Mouse (Mus musculus) c-Kit-positive CD71-negative TER-119-negative erythroid progenitor cells, embryonic 14.5 days (primary cell): Measurements from ENCODE around the gene Map3k7.
A peak's percentile ranks its signal among the peaks of the same experiment; 100 is the strongest.
"Not testable (repeated sequence)": the region's sequence is repeated elsewhere in the genome, so short reads cannot be mapped to it uniquely, and the experiment has no call there.

ENCODE experiments used
- DNase-seq: peaks from one replicate; pipeline ENCODE4 v3.0.0-alpha.2; 2013; ENCODE audit warnings: low read depth

The Map3k7 gene

GRCm38 (mm10) chr4:31993386-31993785 lies 29.5 kb downstream of the Map3k7 start:
- no peak for DNase-seq

DNA sequence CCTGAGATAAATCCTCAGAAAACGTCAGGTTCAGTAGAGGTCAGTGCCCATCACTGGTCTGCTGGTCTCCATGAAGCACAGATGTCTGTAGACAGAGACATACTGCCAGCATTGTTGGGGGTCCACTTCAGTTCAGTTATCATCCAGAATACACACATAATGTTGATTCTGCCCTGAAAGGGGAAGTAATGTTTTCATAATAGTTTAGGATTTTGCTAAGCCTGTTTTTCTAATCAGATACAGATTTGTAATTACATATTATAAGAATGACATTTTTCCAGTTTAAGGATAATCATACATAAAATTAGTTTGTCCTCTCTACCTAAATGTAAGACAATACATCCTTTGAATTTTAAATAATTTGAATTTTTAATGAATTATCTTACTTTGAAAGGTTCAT lies 30.0 kb downstream of the Map3k7 start:
- no peak for DNase-seq

DNA sequence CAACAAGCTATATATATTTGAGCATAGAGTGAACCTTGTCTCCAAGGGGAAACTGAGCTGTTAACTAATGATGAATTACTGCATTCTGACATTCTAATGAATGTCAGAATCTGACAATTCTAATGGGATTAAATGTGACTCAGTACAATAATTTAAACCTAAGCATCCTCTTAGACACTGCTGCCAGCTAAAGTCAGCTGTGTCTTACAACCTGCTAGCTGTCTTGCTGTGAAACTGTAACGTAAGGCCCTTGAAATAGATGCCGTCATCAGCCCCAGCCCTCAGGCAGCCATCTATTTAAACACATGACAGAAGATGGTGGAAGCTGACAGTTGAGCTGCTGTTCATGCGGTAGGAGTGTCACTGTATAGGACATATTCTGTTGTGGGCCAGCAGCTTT lies 37.6 kb downstream of the Map3k7 start:
- DNase-seq: no peak

DNA sequence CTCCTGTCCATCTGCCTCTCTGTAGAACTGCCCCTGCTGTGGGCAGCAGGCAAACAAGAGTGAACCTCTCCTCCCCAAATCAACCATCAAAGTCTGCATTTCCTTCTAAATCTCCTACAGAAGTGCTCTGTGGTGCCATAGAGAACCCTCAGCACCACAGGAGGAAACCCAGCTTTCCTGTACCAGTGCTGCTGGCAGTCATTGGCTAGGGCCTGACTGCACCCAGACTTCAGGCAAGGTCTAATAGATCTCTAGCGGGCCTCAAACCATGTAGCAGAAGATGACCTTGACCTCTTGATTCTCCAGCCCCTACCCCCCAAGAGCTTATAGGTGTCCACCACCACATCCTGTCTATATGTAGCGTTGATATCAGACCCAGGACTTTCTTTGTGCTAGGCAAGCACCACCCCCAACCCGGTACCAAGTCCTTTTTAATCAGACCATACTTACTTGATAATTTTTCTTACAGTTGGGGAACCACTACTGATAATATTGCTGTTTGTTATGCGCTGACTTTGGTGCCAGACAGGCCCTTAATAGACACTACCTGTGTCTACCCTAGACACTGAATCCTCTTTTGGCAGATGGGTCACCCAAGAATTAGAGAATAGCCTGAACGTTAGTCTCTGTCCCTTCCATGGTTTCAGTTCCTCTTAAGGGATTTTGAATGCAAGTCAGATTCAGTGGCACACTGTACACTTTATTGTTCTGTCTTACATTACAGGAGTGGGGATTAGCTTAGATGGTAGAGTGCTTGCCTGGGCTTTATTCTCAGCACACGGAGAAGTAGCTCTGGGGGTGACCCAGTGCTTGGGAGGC lies 41.1 kb downstream of the Map3k7 start:
- no peak for DNase-seq

DNA sequence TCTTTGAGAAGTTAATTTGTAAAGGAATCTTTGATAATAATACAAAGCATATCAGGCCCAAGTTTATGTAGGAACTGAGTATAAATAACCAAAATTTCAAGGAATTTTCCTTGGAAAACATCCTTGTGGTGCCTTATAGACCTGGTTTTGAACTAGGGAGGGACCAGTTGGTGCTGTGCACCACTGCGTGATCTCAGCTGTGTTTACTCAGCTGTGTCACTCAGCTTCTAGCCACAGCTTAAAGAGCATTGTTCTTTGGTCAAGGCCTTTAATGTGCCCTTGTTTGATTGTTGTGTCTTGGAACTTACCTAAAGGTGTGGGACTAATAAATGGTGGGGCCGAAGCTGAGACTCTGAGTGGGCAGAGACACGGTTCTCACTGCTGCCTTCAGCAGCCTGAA lies 43.3 kb downstream of the Map3k7 start:
- no peak for DNase-seq

GRCm38 (mm10) chr4:32008095-32008494 lies 44.2 kb downstream of the Map3k7 start:
- no peak for DNase-seq

- no peak for DNase-seq
Measured at GRCm38 (mm10) chr4:32010808-32011207, 46.9 kb downstream of the Map3k7 start.

- no peak for DNase-seq
Measured at GRCm38 (mm10) chr4:32011218-32011973, 47.5 kb downstream of the Map3k7 start.

GRCm38 (mm10) chr4:32021131-32021530 lies 57.2 kb downstream of the Map3k7 start:
- DNase-seq: no peak

GRCm38 (mm10) chr4:32022321-32022720 lies 58.4 kb downstream of the Map3k7 start:
- DNase-seq: no peak

DNA sequence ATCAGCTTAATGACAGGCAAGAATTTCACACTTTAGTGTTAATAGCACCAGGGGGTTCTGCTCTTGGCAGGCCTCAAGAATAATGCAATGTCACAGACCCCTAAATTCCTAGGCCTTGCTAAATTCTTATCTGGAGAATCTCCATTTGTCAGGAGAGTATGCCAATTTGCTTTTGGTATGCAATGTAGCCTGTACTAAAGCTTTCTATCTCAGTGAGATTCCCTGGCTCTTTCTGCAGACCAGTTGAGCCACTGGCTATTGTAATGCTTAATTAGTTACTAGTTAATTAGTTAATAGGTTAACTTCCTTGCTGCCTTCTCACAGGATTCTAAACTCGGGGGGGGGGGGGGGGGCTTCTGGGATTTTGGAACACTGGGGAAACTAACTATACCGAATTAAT lies 60.3 kb downstream of the Map3k7 start:
- DNase-seq: not testable (repeated sequence)

DNA sequence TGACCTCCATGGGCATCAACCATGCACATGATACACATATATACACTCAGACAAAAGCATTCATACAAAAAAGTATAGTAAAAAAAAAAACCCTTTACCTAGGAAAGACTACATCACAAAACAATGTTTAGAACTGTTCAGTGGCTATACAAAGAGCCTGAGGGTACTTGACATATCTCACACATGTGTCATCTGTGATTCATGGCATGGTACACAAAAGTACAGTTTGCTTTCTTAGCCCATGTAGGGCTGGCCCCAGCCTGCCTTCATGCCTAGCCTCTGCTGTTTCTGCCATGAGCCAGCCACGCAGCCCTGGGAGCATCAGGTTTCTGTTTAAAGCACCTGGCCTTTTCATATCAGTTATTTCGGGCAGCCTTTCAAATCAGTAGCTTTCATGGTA lies 61.2 kb downstream of the Map3k7 start:
- DNase-seq: no peak

GRCm38 (mm10) chr4:32027094-32027493 lies 63.2 kb downstream of the Map3k7 start:
- DNase-seq: no peak

- no peak for DNase-seq
Measured at GRCm38 (mm10) chr4:32037267-32037666, 73.4 kb downstream of the Map3k7 start.

GRCm38 (mm10) chr4:32041741-32042452 lies 78.0 kb downstream of the Map3k7 start:
- no peak for DNase-seq

DNA sequence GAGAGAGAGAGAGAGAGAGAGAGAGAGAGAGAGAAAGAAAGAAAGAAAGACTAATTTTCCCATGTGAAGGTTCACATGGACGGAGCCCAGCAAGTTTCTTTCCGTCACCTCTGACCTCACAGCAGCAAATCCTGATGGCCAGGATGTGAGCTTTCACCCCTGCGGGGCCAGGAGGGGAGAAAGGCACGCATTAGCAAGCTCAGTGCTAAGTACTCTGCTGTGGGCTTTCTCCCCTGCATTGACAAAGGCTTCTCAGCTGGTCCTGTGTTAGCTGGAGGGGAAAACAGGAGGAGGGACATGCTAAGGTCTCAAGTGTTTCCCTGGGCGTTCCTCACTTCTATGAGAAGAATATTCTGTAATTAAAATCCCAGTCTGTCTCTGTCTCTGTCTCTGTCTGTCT lies 81.3 kb downstream of the Map3k7 start:
- DNase-seq: no peak

- no peak for DNase-seq
Measured at GRCm38 (mm10) chr4:32049824-32050223, 85.9 kb downstream of the Map3k7 start.

DNA sequence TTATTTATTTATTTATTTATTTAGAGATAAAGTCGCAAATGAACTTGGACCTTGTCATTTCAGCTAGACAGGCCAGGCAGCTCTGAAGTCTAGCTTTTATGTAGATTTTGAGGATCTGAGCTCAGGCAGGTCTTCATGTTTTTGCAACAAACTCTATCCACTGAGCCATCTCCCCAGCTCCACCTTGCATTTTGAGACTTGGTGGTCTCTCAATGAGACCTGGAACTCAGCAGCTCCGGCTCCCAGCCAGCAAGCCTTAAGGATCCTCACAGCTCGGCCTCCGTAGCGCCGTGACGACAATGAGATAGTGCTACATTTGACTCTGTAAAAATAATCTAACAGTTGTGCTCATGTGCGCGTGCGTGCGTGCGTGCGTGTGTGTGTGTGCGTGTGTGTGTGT lies 89.3 kb downstream of the Map3k7 start:
- no peak for DNase-seq

- DNase-seq: peak; percentile 58
Measured at GRCm38 (mm10) chr4:32055151-32056052, 91.5 kb downstream of the Map3k7 start.

DNA sequence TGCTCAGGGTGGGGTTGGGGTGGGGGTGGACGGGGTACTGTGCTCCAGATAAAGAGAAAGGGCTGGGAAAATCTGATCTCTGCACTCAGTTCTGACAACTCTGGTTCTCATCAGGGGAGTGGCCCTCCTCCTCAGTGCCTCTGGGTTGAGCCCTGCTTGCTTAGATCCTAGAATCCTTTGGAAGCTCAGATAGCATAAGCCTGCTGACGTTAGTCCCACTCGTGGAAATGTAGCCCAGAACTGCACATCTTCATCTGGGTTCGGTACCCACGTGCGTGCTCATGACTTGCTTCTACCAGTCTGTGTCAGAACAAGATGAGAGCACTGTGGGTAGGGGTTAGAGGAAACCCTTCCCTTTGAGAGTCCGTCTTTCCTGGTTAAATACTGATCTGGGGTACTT lies 92.5 kb downstream of the Map3k7 start:
- DNase-seq: no peak

DNA sequence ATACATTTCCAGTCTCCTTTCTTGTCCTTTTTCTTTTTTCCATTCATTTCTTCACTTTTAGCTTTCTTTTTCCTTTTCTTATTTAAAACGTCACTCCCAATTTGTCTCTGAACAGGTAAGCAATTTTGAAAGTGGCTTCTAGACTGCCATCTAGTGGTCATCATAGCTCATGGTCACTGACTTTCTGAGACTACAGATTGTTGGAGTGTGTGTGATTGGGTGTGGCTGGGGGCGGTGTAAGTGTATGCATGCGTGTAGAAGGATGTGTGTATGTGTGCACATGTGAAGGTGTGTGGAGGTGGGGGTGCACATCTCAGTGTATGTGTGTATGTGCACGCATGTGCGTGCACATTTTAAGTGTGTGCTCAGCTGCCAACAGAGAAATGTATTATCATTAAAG lies 93.2 kb downstream of the Map3k7 start:
- peak; percentile 36 for DNase-seq

- DNase-seq: no peak
Measured at GRCm38 (mm10) chr4:32060686-32061085, 96.8 kb downstream of the Map3k7 start.
